Mouse (Mus musculus): ENCODE data around the gene Atf7. TPM values are rescaled to one million over a fixed set of nuclear protein-coding genes. Genes with fewer than 3 reads are reported as not detected.

The Atf7 gene
- polyA plus RNA-seq, 1 experiment from 2014 or later: 22.1 TPM

- Histone ChIP-seq H3K9ac (ENCODE audit: low read depth, low read length) (no peak overlapping the region), H3K27me3 (ENCODE audit: control insufficient read depth, insufficient read depth, low read length) (no peaks in the 10 kb centered on the region), H3K4me1 (ENCODE audit: control insufficient read depth, insufficient read depth, low read length) (no peaks in the 10 kb centered on the region), H3K4me3 (ENCODE audit: low read depth, low read length) (no peak overlapping the region), H3K4me2 (no peak overlapping the region), H3K27ac (ENCODE audit: low read depth, low read length) (no peak overlapping the region), H3K36me3 (ENCODE audit: control insufficient read depth, insufficient read depth, low read length) (peaks cover 16% of the 10 kb centered on the region), H3K9me3 (replicated peaks; ENCODE audit: control insufficient read depth, low read length) (no peaks in the 10 kb centered on the region)
- 84% methylated on average over 4 of the region's 4 CpGs for WGBS (ENCODE audit: insufficient replicate concordance)
- ATAC-seq (replicated peaks; ENCODE audit: insufficient number of reproducible peaks, low FRiP score, low TSS enrichment): no peak
These were observed 93.7 kb downstream of the Atf7 start for GRCm38 (mm10) chr15:102531586-102531985.

- Histone ChIP-seq H3K9me3 (replicated peaks; ENCODE audit: control insufficient read depth, low read length) (no peaks in the 10 kb centered on the region), H3K9ac (ENCODE audit: low read depth, low read length) (no peak overlapping the region), H3K4me3 (ENCODE audit: low read depth, low read length) (no peak overlapping the region), H3K36me3 (ENCODE audit: control insufficient read depth, insufficient read depth, low read length) (peaks cover 16% of the 10 kb centered on the region), H3K4me1 (ENCODE audit: control insufficient read depth, insufficient read depth, low read length) (no peaks in the 10 kb centered on the region), H3K27ac (ENCODE audit: low read depth, low read length) (no peak overlapping the region), H3K27me3 (ENCODE audit: control insufficient read depth, insufficient read depth, low read length) (no peaks in the 10 kb centered on the region), H3K4me2 (no peak overlapping the region)
- WGBS (ENCODE audit: insufficient replicate concordance): 81% methylated on average over 4 of the region's 4 CpGs
- no peak for ATAC-seq (replicated peaks; ENCODE audit: insufficient number of reproducible peaks, low FRiP score, low TSS enrichment)
These were observed 94.7 kb downstream of the Atf7 start for GRCm38 (mm10) chr15:102530566-102530965.

GRCm38 (mm10) chr15:102528396-102528795 lies 96.9 kb downstream of the Atf7 start:
- 97% methylated on average over 1 of the region's 1 CpGs for WGBS (ENCODE audit: insufficient replicate concordance)
- Histone ChIP-seq H3K9me3 (replicated peaks; ENCODE audit: control insufficient read depth, low read length) (no peaks in the 10 kb centered on the region), H3K36me3 (ENCODE audit: control insufficient read depth, insufficient read depth, low read length) (peaks cover 12% of the 10 kb centered on the region), H3K9ac (ENCODE audit: low read depth, low read length) (no peak overlapping the region), H3K27me3 (ENCODE audit: control insufficient read depth, insufficient read depth, low read length) (no peaks in the 10 kb centered on the region), H3K4me1 (ENCODE audit: control insufficient read depth, insufficient read depth, low read length) (no peaks in the 10 kb centered on the region), H3K4me2 (no peak overlapping the region), H3K27ac (ENCODE audit: low read depth, low read length) (no peak overlapping the region), H3K4me3 (ENCODE audit: low read depth, low read length) (no peak overlapping the region)
- ATAC-seq (replicated peaks; ENCODE audit: insufficient number of reproducible peaks, low FRiP score, low TSS enrichment): no peak

- Histone ChIP-seq H3K4me2 (no peak overlapping the region), H3K9ac (ENCODE audit: low read depth, low read length) (no peak overlapping the region), H3K9me3 (replicated peaks; ENCODE audit: control insufficient read depth, low read length) (no peaks in the 10 kb centered on the region), H3K36me3 (ENCODE audit: control insufficient read depth, insufficient read depth, low read length) (peaks cover 12% of the 10 kb centered on the region), H3K4me1 (ENCODE audit: control insufficient read depth, insufficient read depth, low read length) (no peaks in the 10 kb centered on the region), H3K4me3 (ENCODE audit: low read depth, low read length) (no peak overlapping the region), H3K27me3 (ENCODE audit: control insufficient read depth, insufficient read depth, low read length) (no peaks in the 10 kb centered on the region), H3K27ac (ENCODE audit: low read depth, low read length) (no peak overlapping the region)
- 74% methylated on average over 3 of the region's 3 CpGs for WGBS (ENCODE audit: insufficient replicate concordance)
- ATAC-seq (replicated peaks; ENCODE audit: insufficient number of reproducible peaks, low FRiP score, low TSS enrichment): no peak
These were observed 97.3 kb downstream of the Atf7 start for GRCm38 (mm10) chr15:102527936-102528335.

- H3K4me3 ChIP-seq (ENCODE audit: low read depth, low read length): no peak overlapping the region
- no peaks in the 10 kb centered on the region for H3K4me1 ChIP-seq (ENCODE audit: control insufficient read depth, insufficient read depth, low read length)
- no peak overlapping the region for H3K9ac ChIP-seq (ENCODE audit: low read depth, low read length)
- H3K4me2 ChIP-seq: no peak overlapping the region
- WGBS (ENCODE audit: insufficient replicate concordance): 73% methylated on average over 6 of the region's 6 CpGs
- H3K27me3 ChIP-seq (ENCODE audit: control insufficient read depth, insufficient read depth, low read length): no peaks in the 10 kb centered on the region
- ATAC-seq (replicated peaks; ENCODE audit: insufficient number of reproducible peaks, low FRiP score, low TSS enrichment): no peak
- H3K27ac ChIP-seq (ENCODE audit: low read depth, low read length): no peak overlapping the region; the same call in 1 of the 2 replicates
- no peaks in the 10 kb centered on the region for H3K9me3 ChIP-seq (replicated peaks; ENCODE audit: control insufficient read depth, low read length)
- peaks cover 11% of the 10 kb centered on the region; the same call in 1 of the 2 replicates for H3K36me3 ChIP-seq (ENCODE audit: control insufficient read depth, insufficient read depth, low read length)
These were observed 98.9 kb downstream of the Atf7 start for GRCm38 (mm10) chr15:102526111-102527002.

GRCm38 (mm10) chr15:102524892-102525485 lies 100.3 kb downstream of the Atf7 start, which contains the start of gene Npff:
Npff (minus strand) TSS chr15:102524942.
- Histone ChIP-seq H3K4me2 (no peak within 1 kb of the TSS), H3K4me1 (ENCODE audit: control insufficient read depth, insufficient read depth, low read length) (peaks cover 9% of the 10 kb centered on the region), H3K9me3 (replicated peaks; ENCODE audit: control insufficient read depth, low read length) (no peaks in the 10 kb centered on the region), H3K4me3 (ENCODE audit: low read depth, low read length) (no peak within 1 kb of the TSS), H3K9ac (ENCODE audit: low read depth, low read length) (no peak within 1 kb of the TSS), H3K27ac (ENCODE audit: low read depth, low read length) (no peak within 1 kb of the TSS), H3K27me3 (ENCODE audit: control insufficient read depth, insufficient read depth, low read length) (no peaks in the 10 kb centered on the region), H3K36me3 (ENCODE audit: control insufficient read depth, insufficient read depth, low read length) (peaks cover 14% of the 10 kb centered on the region; the same call in 1 of the 2 replicates)
- 8% methylated on average over 3 of the region's 3 CpGs for WGBS (ENCODE audit: insufficient replicate concordance)
- ATAC-seq (replicated peaks; ENCODE audit: insufficient number of reproducible peaks, low FRiP score, low TSS enrichment): no peak

GRCm38 (mm10) chr15:102521480-102521879 lies 103.8 kb downstream of the Atf7 start:
- Histone ChIP-seq H3K27ac (ENCODE audit: low read depth, low read length) (no peak overlapping the region), H3K4me2 (no peak overlapping the region), H3K27me3 (ENCODE audit: control insufficient read depth, insufficient read depth, low read length) (no peaks in the 10 kb centered on the region), H3K9ac (ENCODE audit: low read depth, low read length) (no peak overlapping the region), H3K9me3 (replicated peaks; ENCODE audit: control insufficient read depth, low read length) (no peaks in the 10 kb centered on the region), H3K36me3 (ENCODE audit: control insufficient read depth, insufficient read depth, low read length) (peaks cover 5% of the 10 kb centered on the region; the same call in 1 of the 2 replicates), H3K4me3 (ENCODE audit: low read depth, low read length) (no peak overlapping the region), H3K4me1 (ENCODE audit: control insufficient read depth, insufficient read depth, low read length) (peaks cover 17% of the 10 kb centered on the region)
- 88% methylated on average over 4 of the region's 4 CpGs for WGBS (ENCODE audit: insufficient replicate concordance)
- no peak for ATAC-seq (replicated peaks; ENCODE audit: insufficient number of reproducible peaks, low FRiP score, low TSS enrichment)

- Histone ChIP-seq H3K4me2 (0 out of 2 replicates have a peak overlapping the region, but pooled peaks have one; percentile 18), H3K4me3 (ENCODE audit: low read depth, low read length) (no peak overlapping the region), H3K36me3 (ENCODE audit: control insufficient read depth, insufficient read depth, low read length) (peaks cover 5% of the 10 kb centered on the region; the same call in 1 of the 2 replicates), H3K27me3 (ENCODE audit: control insufficient read depth, insufficient read depth, low read length) (no peaks in the 10 kb centered on the region), H3K4me1 (ENCODE audit: control insufficient read depth, insufficient read depth, low read length) (peaks cover 25% of the 10 kb centered on the region), H3K27ac (ENCODE audit: low read depth, low read length) (0 out of 2 replicates have a peak overlapping the region, but pooled peaks have one; percentile 29), H3K9me3 (replicated peaks; ENCODE audit: control insufficient read depth, low read length) (no peaks in the 10 kb centered on the region), H3K9ac (ENCODE audit: low read depth, low read length) (peak overlapping the region; percentile 50; the same call in 1 of the 2 replicates)
- ATAC-seq (replicated peaks; ENCODE audit: insufficient number of reproducible peaks, low FRiP score, low TSS enrichment): no peak
- WGBS (ENCODE audit: insufficient replicate concordance): 55% methylated on average over 4 of the region's 4 CpGs
These were observed 104.8 kb downstream of the Atf7 start for GRCm38 (mm10) chr15:102520416-102520815.
